Mouse (Mus musculus): Measurements from ENCODE around the gene Stk39.
A peak's percentile ranks its signal among the peaks of the same experiment; 100 is the strongest.

Gene Stk39

DNA sequence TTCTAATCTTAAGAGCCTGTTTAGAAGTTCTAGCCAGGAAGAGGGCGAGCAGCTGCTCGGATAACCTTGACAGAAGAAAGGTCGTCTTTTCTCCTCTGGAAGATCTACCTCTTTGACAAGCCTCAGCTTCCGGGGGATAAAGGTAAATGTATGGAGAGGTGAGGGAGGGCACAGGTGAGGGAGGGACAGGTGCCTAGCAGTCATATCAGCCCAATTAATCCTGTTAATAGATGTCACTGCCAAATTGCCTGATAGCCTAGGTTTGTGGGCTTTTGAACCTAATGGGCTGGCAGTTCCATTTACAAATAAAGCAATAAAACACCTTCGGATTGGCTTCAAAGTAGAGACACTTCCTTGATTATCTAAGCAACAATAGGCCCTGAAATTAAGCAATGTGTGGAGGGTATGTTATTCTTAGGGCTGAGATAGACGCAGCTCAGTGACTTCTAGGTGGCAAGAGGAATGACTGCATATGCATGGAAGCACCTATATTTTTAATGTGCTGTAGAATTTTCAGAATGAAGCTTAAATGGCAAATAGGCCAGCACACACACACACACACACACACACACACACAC, 14.5 kb downstream of the Stk39 start:
- DNase-seq, result peak; percentile 74

DNA sequence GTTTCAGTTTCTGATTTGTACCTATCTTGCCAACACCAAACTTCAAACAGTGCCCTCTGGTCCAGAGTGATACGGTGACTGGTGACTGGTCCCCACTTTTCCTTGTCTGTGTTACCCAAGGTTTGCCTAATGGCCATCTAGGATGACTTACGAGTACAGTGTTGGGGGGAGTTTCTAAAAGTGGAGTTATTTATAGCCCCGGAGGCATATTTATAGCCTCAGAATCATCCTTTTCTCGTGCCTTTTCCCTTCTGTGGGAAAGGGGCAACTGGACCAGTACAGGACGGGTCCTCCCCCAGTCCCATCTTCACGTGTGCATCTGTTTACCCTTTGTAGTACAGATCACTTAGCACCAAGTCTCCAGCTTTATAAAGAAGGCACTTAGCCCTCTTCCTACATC, 15.2 kb downstream of the Stk39 start:
- peak; percentile 76 for DNase-seq

DNA sequence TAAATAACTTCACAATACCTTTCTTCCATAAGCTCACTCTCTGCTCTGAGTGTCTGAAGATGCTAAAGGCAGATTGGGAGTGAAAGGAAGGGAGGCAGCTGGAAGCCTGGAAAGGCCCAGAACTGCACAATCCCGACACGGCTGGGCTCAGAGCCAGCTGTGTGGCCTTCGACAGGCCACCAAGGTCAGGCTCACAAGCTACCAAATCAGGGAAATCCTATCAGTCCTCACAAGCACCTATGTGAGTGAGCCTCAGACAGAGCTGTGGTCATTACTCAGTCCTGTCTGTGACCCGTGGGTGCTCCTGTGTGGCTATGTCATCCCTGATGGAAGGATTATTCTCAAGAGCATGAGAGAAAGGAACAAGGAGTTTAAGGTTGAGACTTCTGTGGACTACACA, 19.7 kb downstream of the Stk39 start:
- peak; percentile 87 for DNase-seq

DNA sequence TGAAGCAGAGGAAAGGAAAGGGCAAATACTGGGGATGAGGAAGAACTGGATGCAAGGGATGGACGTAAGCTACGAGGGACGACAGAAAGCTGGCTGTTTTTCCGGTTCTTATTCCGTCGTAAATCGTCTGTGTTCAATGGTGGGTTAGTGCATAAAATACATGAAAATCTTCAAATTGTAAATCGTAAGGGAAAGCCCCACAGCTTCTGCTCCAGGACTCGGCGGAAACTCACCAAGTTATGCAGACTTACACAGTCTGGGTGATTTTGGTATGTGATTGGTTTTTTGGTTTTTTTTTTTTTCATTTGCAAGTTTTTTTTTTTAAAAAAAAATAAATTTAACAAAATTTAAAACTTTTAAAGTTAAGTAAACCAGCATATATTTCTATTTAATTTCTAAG, 24.0 kb downstream of the Stk39 start:
- DNase-seq, result peak; percentile 18

DNA sequence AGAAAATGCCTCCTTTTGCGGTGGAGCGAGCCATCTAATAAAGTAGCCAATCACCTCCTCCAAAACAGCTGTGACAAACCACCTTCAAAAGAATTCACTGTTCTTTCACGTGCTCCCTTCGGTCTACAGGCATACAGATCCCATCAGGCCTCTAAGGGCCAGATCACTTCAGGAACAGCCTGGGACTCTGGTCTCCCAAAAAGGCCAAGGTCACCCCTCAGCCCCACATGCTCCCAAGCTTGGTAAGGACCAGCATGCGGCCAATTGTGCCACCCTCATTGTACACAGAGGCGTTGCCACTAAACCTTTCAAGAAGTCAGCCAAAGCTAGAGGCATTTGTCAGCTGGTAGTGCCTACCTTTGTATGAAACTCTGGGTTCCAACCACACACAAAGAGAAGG, 28.9 kb downstream of the Stk39 start:
- DNase-seq, result peak; percentile 89

DNA sequence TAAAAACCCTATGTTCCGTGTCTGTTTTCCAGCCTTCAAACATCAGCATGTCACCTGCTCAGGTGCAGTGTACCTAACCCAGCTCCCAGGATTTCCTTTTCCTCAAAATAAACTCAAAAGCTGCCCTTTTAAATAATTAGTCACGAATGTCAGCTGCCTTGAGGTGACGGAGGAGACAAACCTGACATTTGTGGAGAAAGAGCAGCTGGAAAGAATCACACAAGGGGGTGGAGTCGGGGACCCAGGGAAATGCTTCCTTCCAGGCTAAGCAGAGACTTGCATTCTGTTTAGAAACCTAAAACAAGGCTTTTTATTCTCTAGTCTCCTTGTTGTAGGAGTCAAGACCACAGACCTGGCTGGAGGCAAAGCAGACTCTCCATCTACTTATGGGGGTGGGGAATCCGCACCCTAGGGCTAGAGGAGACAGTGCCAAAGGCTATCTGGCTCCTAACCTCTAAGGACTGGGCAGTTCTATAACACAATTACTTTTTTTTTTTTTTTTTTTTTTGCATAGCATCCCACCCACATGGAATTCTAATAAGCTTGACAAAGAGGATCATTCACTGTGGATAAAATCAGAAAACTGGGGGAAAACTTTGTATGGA, 29.9 kb downstream of the Stk39 start:
- DNase-seq, result peak; percentile 82

DNA sequence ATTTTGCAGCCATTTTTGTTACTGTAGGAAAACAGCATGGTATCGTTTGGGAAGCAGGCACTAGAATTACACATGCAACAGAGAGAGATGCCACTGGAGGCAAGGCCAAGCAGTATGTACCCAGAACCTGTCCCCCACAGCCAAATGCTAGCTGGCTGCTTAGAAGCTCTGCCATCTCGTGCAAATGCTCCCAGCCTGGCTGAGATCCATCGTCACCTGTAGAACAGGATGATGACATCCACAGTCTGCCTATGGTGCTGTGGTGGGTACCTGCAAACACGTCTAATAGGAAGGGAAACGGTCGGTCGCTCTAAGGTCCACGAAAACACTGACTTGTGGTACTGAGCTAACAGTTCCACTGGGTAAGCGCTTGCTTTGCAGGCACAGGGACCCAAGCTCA, 32.5 kb downstream of the Stk39 start:
- DNase-seq, result peak; percentile 78

DNA sequence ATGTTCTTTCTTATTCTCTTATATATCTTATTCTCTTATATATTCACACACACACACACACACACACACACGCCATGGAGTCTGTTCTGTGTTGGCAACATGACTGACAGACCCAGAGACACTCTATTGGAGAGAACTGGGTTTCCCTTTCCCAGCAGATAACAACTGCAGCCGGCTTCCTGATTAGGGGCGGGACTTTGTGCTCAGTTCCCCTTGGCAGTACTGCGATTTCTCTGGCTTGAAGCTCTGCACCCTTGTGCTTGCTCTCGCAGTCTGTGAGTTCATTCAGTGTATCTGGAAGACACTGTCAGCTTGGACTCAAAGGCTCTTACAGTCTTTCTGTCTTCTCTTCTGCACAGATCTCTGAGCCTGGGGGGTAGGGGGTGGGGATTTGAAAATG, 34.1 kb downstream of the Stk39 start:
- DNase-seq, result peak; percentile 92

DNA sequence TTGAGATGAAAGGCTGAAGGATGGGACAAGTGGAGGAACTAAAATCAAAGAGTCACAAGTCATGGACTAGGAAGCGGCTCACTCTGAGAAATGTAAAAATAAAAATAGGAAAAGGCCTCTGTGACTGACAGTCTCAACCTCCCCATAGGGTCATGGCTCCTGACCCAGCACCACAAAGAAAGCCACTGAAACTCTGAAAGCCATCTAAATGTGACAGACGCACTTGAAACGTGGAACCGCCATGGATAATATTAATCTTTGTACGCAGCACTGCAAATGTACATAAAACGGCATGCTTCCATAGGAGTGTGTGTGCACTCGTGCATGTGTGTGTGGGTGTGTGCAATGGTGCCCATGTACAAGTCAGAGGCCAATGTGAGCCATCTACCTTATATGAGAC, 34.9 kb downstream of the Stk39 start:
- DNase-seq, result peak; percentile 66

DNA sequence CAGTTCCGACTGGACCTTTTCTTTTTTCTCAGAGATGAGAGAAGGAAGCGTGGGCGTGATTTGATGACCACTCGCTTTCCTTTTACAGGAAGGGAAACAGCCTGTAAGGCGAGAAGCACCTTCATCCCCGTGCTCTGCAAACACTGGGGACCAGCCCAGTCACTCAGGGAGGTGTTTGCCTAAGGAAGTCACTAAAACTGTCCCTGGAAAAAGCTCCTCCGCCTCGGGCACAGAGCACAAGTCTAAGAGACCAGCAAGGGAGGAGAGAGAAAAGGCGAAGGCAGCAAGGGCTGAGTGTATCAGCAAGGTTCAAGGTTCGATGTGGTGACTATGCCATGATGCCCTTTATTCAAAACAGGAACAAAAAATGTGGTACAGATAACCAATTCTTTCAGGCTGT, 35.8 kb downstream of the Stk39 start:
- no peak for DNase-seq

DNA sequence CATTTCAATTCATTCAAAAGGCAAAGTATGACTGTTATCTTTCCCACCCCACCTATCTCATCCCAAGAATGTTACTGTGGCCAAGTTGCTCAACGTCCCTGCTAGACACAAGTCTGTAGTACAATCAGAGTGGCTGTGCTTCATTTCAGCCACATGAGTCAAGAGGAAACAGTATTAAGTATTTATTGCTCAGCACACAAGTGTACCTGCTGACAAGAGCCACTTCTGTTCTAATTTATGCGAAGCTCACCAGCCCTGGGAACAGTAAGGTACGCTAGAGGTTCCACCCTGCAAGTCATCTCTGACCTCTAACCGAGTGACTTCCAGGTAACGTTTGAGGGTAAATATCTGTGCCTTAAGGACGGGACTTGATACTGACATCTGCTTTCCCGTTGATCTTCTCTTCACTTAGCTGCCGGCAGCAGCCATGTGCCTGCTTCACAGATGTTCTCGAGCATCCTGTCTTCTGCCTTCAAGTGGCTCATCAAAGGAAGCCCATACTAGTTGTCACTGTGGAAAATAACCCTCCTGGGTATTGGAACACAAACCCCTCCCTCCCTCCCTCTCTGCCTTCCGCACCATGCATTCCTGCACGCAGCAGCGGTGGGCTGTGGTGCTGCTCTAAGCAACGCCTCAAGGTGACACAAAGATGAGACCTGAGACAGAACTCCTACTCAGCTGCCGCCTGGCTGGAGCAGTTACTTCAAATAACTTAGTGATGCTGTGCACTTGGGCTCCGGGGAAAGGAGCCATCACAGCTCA, 36.4 kb downstream of the Stk39 start:
- peak; percentile 83 for DNase-seq

DNA sequence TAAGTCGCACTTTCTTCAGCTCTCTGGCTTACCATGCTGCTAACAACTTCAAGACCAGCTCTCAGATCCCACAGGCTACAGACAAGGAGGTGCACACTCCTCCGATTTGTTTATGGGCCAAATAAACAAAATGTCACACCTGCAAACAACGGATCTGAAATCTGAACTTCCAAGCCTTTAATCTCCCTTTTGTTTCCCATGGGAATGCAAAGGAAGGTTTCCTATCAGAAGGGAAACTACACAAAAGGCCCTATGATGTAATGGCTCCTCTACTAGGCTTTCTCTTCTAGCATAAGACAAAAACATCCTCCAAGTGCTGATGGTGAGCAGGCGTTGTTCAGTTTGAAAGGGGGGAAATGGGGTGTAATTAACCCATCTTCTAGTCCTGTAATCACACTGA, 37.1 kb downstream of the Stk39 start:
- DNase-seq, result peak; percentile 74

DNA sequence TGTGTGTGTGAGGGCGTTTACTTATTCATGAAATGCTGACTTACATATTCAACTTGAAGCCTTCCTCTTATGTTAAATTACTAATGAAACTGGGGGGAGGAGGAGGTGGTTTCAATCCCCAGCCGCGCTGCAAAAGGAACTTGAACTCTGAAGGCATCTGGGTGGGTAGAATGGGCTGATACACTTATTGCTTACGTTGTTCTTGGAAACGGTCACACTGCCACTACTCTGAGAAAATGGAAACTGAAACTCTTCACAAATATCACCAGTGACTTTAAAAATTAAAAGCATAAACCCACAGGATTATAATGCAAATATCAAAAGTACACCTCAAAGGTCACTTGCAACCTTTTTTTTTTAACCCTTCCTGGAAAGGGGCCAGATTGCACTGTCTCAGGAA, 37.5 kb downstream of the Stk39 start:
- DNase-seq, result peak; percentile 87

DNA sequence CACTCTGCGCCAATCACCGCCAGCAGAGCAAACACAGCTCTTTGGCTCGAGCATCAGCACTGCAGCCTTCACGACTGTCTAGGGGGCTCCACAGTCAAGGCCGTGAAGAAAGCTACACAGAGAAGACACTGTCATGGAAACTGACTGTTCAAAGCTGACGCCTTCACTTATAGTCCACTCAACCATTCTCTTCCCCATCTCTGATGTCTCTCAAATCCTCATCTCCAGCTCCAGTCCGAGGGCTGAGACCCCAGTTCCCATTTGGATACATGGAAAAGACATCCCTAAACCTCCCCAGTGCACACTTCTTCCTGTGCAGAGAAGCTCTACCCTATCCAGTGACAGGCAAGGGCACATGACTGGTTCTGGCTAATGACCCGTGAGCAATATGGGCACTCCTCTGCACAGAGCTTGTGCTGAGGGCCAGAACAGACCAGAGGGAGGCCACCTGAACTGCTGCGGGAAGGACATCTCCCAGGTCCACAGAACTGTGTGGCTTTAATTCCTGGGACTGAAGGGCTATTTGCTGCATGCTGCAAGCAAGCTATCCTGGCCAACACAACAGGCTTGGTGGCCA, 38.2 kb downstream of the Stk39 start:
- peak; percentile 88 for DNase-seq

DNA sequence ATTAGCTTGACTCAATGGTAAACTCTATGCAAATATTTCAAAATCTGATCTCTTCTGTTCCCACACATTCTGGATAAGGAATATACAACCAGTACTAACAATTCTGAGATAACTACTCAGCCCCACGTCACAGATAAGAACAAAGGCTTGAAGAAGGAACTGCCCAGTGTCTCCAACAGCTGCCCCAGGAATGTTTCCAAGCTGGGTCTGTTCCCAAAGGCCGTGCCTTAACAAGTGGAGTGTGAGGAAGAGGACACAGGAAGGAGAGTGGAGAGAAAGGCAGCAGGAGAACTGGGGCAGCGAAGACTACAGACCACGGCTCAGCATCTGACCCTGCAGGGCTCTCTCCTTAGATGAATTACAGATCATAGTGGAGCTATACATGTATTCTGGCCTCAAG, 39.2 kb downstream of the Stk39 start:
- peak; percentile 96 for DNase-seq

DNA sequence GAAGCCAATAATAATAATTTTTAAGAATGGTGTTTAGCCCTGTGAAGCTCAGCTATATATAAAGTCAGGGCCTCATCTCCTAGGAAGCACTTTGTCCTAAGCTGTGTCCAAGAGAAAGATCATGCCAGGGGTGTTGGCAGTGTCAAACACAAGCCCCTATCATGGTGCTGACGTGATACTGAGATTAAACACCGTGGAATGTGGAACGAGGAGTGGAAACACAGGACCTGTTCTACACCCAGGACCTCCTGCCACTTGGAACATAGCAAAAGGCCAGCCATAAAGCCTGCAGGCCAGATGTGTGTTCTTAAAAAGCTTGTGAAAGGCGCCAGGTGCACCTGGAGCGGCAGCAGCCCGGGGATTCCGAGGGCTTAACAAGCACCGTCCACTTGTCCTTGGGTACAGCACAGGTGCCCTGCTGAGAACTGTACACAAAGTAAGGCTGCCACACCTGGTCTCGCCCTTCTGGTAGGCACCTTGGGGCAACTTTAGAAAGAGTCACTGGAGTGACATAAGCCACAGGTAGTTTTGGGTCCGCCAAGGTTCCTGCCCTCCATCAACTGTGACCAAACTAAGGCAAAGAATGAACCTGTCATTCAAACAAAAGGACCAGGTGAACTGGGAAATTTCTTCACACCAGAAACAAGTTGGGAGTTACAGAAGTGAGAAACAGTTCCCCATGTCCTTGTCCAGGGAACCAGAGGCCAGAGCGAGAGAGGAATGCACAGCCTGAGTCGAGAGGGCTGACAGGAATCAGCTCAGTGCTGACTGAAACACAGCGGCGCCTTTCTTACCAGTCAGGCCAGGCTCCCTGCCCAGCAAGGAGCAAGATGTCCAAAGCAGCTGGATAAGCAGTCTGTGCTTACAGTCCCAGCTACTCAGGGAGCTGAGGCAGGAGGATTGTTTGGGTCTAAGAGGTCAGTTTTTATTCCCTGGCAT, 40.8 kb downstream of the Stk39 start:
- peak; percentile 98 for DNase-seq

DNA sequence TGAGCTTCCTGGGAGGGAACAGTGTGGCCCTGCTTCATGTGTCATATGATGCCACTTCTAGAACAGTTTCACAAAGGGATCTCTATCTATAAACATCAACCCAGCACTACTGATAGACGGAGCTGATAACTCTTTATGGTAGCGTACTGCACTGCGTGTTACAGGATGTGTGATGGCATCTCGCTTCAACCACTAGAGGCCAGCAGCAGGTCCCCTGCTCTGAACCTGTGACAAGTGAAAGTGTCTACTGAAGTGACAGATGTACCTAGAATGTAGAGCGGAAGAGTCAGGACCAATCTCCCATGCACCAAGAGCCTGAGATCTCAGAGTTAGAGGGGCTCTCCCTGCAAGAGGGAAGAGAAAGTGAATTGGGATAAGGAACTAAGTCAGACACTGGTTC, 41.6 kb downstream of the Stk39 start:
- peak; percentile 92 for DNase-seq

DNA sequence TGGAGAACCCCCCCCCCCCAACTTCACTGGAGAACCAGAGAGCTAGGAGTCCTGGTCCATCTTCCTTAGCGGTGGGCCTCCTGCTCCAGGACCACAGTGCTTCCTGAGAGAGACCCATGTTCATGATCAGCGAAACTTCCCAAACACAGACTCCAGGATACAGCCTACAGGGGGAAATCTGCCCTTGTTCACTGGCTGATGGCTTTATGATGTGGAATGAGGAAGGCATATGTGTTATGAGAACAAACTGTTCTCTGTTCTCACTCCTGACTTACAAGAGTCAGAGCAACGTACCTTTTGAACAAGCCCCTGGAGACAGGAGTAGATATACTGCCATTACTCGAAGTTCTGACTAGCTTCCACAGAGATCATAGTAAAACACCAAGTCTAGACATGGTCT, 42.6 kb downstream of the Stk39 start:
- DNase-seq, result peak; percentile 55

DNA sequence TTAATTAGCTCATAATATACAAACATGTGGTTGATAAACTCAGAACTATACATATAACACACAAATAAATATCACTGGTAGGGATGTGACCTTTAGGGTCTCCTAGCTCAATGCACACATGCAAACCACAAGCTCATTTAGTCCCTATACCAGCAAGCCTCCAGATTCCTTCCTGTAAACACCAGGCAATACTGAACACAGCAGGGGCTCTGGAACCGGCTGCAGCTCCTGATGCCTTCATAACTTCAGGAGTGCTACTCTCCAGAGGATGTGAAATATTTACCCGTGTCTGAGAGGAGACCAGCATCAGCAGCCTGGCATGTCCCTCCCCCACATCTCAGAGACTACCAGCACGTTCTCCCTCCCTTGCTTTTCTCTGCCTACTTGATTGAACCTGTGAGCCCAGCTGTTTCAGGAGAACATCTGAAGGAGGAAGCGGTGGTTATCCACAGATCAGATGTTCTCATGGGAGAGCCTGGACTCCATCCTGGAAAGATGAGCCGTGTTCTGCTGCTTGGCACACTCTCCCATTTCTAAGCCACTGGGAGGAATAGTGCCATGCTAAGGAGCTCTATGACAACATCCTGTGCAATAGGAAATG, 45.0 kb downstream of the Stk39 start:
- DNase-seq, result peak; percentile 85

DNA sequence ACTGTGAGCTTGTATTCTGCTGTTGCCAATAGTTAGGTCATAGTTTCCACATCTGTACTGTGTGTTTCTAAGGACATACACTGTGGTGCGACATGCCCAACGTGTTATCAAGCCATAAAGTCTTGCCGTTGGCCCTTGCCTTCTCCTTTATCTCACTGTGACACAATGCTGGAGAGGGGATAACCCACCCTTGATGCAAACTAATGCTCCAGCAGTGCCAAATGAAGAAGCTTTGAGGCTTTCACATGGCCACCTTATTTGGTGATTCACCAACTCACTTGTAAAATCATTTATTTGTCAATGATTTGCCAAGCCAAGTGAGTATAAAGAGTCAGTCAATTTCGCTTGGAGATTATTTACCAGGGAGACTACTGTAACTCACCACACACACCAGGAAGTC, 46.0 kb downstream of the Stk39 start:
- peak; percentile 68 for DNase-seq

DNA sequence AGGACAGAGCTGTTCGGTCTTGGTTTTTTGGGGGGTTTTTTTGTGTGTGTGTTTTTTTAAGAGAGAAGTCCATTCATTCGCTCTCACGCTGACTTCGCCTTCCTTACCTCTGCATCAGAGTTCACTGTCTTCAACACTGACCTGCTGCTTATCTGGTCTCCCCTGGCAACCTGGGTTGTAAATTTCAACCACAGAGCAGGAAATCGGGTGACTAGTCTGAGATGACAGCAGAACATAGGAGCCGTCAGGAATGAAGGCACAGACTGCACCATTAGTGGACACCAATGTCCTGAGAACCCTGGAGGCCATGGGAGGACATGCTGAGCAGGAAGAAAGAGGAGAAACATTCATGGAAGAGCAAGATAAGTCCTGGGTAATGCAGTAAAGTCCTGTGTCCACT, 51.1 kb downstream of the Stk39 start:
- DNase-seq, result no peak

DNA sequence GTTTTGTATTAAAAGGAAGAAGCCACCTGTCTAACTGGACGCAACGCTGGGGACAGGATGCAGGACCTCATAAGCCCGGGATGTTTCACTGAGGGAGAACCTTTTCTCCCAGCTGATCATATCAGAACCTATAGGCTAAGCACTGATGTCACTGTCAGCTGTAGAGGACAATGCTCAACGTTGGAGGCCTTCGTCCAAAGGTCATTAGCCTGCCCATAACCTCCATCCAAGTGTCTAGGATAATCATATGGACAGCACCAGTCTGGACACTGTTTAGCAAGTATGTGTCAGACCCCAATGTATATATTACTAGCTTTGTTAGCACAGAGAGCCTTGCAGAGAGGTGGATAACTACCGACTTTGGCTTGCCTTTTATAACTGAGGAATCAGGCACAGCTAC, 51.8 kb downstream of the Stk39 start:
- peak; percentile 72 for DNase-seq

DNA sequence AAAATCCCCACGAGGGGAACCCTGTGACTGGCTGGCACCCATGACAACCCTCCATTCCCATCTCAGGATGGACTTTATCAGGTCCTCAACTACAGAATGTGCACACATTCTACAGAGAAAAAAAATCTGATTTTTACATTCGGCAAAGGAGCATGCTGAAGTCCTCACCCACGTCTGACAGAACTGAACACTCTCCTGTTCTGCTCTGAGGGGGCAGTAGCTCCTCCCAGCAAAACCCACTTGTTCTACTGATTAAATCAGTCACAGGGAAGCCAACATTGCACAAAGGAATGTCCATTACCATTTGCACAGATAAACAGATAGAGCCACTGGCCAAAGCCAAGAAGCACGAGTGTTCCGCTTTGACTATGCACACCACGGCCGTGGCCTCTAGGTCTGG, 52.3 kb downstream of the Stk39 start:
- DNase-seq, result no peak
